Mouse (Mus musculus) hindlimb bud, embryonic 11.5 days (tissue): ENCODE results near the gene Ttc23.

ENCODE experiments used
- DNase-seq: peaks from one replicate; pipeline ENCODE4 v3.0.0-alpha.2; 2012; ENCODE audit warnings: low read depth, low spot score; ENCODE audit errors: extremely low spot score

The Ttc23 gene

DNA sequence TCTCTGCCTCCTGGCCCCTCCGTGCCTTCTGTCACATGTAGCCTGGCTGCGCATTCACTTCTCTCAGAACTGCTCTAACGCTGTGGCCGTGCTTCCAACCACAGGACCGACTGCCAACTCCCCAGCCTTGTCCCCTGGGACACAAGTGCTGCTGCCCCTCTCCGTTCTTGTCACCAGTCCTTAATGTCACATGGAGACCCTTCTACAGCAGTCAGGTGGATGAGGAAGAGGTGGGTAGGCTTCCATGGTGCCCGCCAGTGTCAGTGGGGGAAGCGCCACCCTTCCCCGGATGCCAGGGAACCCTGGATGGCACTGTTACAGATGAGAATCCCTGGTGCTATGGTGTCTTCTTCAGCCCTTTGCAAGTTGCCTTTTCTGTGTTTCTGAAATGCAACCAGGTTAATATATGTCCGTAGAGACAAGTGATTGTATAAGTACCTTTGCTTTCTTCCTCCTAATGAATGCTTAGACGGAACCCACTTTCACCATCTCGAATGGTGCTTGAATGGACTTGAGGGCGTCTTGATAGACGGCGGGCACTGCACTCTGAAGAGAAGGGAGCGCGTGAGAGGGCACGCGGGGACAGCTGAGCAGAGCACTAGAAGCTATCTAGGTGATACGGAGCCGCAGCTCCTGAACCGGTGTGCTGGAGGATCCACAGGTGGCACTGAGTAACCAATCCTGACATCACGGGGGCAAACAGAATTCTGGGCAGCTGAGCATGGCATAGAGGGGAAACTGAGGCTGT, 45.8 kb downstream of the Ttc23 start:
- DNase-seq = no peak

DNA sequence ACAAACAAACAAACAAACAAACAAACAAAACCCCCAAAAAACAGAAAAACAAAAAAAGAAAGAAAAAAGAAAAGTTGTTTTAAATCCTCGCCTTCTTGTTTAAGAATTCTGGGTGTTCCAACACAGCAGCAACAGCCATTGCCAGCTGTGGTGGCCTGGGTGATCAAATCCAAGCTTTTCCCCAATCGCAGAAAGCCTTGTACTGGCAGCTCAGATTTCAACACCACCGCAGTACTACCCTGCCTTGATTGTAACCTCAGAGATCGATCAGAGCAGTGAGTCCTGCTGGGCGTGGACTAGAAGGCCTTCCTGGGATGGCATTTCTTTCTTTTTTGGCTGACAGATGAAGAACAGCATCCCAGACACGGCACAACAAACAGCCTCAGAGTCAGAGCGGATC, 48.7 kb downstream of the Ttc23 start:
- no peak for DNase-seq

DNA sequence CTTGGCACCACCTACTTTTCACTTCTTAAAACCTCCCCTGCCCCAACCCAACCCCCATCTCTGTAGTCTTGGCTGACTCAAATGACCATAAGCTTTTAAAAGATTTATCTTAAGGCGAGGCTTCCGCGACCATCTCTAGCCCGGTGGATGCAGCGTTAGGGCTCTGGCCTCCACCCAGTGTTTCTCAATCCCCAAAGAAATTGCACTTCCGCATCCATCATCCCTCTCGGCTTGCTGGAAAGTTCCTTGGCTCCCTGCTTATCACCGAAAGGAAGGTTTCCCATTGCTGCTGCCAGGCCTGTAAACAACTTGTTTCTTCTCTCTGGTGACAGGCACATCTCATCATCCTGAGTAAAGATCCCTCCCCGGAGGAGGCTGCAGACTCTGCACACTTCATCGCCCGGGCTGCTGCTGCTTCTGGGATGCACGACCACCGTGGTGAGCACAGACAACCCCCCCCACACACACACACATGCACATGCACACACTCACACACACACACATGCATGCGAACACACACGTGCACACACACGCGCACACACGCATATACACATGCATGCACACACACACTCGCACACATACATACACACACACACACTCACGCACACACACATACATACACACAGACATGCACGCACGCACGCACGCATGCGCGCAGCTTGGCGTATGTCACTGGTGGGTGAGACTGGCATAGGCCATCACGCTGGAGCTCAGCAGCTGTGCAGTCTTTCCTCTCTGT, 50.9 kb downstream of the Ttc23 start:
- DNase-seq = no peak

DNA sequence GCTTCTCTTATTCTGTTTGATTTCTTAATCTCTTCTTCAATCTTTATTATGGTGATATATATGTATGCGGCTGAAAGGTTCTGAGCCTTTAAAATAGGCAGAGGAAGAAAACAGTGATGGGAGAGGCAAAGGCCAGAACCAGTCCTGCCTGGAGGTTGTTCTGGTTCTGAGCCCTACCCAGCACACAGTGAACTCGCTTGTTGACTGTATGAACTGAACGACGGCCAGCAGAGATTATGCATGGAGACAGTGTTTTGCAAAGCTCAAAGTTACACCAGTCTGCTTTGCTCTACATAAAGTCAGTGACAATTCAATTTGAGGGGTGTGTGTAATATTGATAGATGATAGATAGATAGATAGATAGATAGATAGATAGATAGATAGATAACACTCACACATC, 52.1 kb downstream of the Ttc23 start:
- no peak for DNase-seq

DNA sequence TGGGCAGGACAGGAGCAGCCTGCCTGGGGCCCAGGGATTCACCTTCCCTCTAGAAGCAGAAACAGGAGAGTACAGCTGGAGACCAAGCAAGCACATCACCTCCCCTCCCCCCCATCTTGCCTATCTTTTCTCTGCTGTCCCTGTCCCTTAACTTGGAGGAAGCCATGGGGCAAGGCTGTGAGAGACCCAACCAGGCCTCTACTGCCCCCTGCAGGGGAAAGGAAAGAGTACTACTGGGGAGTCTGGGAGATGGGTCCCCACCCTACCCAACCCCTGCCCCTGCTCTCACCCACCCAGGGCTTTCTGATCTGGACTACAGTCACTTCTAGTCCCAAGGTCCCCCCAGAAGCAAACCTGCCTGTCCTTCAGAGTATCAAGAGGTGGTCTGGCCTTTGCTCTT, 53.6 kb downstream of the Ttc23 start:
- DNase-seq = no peak

DNA sequence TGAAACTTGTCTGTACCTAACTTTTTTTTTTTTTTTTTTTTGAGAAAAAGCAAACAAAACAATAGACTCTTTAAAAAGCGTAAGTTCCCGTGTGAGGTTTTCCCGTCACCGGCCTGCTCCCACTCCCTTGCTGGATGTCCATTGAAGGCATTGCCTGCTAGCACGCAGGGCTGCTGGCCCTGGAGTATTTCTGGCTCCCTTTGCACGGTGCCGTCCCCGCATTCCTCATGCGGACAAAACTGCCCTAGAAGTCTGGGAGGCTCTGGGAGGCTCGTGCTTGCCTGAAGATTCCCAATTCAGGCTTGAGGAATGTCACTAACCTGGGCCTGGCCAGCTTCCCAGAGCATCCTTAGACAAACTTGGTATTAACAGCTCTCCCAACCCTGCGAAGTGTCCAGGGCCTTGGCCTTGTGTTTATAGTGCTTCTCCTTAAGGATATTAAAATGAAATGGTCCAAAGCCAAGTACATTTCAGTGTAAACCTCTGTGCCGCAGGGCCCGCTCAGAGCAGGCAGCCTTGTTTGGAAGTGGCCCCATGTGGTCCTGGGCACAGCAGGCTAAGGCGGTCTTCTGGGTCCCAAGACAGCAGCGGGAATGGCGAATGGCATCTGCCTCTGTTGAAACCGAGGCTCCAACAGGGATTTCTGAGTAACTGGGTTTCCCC, 54.2 kb downstream of the Ttc23 start:
- no peak for DNase-seq

DNA sequence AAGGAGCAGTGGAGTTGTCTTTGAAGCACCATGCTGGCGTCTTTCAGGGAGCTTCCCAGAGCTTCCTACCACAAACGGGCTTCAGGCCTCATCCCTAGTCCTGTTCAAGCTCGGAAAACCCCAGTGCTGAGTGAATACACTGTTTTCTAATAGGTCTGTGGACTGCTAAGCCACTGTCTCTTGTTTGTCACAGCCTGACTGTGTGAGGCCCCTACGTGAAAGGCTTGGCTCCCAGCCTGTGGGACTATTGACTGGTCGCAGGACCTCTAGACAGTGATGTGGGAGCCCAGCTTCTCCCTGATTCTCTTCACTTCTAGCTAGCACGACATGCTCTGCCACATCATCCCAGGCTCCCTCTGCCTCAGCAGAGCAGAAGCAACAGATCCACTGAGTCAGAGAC, 61.0 kb downstream of the Ttc23 start:
- DNase-seq = no peak

DNA sequence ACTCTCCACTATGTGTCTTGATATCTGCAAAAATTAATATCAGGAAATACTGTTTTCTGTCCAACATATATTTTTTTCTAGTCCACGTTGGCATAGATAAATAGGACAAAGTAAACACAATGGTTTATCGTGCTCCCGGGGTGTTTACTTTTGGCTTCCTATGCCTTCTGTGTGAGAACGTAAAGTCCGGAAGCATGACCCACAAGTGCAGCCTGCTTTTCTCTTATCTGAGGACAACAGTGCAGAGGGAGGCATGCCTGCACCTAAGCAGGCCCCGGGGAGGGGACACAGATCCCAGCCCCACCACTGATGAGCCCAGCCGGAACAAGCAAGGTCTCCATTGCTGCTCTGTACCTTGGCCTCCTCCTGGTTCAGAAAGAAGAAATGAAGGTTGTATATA, 63.0 kb downstream of the Ttc23 start:
- no peak for DNase-seq

DNA sequence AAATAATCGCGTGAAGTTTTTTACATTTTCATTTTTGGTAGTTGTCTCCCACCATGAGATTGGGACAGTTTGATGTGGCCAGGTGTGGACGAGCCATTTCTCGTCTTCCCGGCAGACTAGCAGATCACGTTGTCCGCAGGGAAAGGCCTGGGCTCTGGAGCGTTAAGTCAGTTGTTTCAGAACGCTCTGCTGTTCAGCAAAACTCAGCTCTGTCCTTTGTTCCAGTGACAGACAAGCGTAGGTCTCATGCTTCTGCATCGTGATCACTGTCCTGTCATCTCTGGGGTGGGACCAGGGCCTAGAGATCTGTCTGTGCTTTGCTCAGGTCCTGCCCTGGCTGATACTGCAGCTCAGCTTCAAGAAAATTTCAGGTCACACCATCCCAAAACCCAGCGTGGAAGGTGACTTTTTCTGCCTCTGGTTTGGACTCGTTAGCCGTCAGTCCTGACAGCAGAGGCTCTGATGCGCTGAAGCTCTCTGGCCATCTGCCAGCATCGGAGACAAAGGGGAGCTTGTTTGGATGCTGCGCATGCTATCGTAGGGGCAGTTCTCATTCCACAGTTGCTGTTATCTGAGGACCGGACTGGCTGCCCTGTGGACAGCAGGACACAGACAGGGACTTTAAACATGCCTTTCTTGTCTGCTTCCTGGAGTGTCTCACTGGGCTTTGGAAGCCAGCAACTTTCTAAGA, 66.8 kb downstream of the Ttc23 start:
- no peak for DNase-seq

DNA sequence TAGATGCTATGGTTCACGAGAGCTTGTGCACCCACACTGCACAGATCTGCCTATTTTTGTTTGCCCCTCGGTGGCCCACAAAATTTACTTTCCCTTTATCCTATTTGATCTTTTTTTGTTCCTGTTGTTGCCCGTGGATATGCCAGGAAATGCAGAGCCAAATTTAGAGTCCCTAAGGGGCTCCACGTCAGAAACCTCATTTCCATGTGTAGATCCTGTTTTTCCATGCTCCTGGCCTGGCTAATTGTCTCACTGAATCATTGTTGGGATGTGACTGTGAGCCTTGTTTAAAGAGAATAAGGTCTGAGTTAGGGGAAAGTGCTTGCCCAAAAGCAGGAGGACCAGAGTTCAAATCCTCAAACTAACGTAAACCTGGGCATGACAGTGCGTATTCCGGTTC, 68.0 kb downstream of the Ttc23 start:
- no peak for DNase-seq

DNA sequence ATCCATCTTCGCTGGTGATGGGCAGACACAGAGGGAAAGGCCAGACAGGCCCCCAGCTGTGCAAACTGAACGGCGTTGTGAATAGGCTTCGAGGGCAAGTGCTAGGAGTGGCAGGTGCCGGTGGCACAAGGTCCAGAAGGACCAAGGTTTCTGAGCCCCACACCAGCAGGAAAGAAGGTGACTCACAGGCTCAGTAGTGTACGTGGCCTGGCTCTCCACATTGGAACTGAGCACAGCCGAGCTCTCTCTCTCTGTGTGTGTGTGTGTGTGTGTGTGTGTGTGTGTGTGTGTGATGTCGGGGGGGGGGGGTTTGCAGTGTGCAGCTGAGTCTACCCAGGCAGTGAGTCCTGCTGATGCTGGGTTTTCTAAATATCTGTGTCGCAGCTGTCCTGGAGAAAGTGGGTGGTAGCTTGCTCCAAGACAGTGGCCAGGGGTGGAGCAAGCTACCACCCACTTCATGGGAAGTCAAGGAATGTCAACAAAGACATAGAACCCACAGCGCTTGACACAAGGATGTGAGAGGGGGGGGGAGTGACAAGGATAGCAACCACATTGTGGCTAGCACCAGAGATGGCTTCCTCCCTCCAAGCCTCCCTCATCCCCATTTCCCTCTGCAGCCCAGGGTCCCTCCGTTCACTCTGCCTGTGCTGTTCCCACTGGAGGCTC, 69.1 kb downstream of the Ttc23 start:
- no peak for DNase-seq

DNA sequence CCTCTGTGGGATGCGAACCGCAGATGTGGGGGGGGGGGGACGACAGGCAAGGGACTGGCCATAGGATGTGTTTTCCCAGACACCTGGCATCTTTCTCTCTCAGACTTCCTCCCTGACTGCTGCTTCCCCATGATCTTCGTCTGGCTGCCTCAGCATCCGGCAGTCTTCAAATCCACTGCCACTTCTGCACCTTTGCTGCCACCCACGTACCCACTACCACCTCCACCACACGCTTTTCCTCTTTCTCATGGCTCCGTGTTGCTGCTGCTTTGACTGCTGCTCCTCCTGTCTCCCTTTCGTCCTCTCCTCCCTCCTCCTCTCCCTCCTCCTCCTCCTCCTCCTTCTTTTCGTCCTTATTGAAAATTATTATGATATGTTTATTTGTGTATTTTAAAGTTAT, 69.7 kb downstream of the Ttc23 start:
- no peak for DNase-seq

DNA sequence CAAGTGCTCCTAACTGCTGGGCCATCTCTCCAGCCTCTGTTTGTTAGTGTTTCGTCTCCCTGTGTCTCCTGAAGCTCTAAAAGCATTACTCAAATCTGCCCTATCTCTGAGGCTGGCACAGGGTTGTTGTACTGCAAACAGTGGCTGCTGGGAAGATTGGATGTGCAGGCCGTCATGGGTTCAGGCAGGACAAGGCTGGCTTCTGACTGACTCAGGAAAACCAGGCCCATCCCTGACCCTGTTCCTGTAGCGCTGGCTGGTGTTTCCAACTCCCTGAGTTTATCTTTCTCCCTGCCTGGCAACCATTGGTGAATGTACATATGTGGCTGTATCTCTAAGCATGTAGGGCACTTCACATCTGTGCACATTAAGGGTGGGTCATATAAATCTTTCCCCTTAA, 70.3 kb downstream of the Ttc23 start:
- DNase-seq = no peak

DNA sequence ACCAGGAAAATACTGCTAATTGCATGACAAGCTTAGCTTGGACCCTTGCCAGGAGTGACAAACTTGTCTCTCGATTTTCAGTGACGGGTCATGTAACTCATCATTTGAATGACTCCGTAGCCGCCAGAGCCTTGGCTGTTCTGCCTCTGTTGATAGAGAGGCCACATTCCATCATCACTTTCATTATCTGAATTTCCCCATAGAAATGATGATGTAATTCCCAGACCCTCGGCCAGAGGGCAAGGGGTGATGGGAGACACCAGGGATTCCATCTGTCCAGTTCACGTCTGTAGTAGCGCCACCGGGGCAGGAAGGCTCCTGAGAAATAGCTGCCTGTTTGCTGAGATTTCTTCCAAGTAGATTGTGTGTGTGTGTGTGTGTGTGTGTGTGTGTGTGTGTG, 71.6 kb downstream of the Ttc23 start:
- DNase-seq = no peak

DNA sequence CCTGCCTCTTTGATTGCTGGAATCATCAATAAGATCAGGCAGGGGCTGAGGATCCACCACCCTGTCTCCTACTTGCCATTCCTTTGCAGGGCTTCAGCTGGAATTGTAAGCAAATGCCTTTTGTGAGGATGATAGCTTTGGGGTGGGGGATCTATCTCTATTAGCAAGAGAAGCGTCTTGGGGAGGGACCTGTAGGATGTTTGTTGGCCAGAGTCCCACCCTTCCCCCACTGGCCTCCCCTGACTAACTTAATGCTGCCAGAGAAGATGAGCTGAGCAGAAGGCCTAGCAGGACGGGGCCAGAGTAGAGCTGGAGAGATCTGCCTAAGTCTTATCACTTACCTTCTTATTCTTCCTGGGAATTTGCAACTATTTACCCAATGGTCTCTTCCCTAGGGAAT, 75.0 kb downstream of the Ttc23 start:
- DNase-seq = no peak

DNA sequence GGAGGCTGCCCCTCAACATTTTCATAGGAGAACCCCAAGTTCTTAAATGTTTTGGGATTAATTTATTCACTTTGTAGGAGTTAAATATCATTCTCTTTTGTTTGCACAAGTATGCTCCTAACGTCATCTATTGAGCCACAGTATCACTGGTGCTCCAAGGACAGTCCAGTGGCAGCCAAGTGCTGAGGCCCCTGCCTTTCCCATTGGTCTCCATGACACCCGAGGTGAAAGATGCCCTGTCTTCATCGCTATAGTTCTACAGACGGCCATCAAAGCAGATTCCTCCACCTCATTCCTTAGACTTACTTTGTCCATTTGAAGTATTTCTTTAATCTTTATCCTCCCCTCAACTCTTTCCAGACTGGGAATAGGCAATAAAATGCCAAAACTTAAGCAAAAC, 77.3 kb downstream of the Ttc23 start:
- no peak for DNase-seq

DNA sequence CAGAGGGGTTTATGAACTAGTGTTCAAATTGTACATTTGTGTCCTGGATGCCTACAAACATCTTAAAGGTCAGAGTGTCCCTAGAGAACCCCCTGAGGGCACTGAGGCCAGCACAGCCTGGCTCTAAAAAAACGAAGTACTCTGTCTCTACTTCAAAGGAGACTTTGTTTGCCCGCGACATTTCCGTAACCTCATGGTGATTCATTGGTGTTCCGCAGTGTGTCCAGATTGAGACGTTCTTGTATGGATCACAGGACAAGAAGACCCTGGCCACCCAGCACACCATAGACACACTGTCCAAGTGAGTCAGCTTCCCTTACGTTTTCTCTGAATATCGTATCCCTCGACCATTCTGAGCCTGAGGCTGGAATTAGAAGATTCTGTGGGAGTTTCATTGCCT, 77.8 kb downstream of the Ttc23 start:
- no peak for DNase-seq

DNA sequence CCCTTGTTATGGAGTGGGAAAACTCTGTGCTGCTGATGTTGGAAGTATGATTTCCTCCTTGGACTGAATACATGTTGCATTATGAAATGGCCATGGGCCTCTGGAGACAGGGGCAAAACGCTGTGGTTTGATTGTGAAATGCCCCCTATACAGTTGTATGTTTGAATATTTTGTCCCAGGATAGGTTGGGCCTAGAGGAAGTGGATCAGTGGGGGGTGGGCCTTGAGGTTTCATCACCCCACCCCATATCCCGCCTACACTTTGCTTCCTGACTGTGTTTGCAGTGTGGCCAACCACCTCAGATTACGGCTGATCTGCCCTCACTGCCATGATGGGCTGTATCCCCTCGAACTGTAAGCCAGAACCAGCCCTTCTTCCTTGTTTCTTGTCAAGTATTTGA, 81.0 kb downstream of the Ttc23 start:
- no peak for DNase-seq

DNA sequence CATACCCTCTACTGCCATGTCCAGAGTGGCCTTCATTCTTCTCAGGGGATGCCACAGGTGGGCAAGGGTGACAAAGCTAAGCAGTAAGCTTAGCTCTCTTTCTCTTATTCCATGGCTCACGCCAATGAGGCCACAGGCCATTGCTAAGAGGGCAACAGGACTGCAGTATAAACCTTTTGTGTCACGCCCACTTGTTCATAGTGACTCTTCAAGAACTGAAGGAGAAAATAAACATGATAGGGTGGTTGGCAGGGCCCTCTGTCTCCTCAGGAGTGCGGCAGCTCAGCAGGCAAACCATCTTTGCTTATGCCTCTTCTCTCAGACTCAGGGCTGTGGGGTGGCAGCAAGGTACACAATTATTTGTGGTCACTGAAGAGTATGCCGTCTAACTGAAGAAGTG, 81.6 kb downstream of the Ttc23 start:
- DNase-seq = no peak

DNA sequence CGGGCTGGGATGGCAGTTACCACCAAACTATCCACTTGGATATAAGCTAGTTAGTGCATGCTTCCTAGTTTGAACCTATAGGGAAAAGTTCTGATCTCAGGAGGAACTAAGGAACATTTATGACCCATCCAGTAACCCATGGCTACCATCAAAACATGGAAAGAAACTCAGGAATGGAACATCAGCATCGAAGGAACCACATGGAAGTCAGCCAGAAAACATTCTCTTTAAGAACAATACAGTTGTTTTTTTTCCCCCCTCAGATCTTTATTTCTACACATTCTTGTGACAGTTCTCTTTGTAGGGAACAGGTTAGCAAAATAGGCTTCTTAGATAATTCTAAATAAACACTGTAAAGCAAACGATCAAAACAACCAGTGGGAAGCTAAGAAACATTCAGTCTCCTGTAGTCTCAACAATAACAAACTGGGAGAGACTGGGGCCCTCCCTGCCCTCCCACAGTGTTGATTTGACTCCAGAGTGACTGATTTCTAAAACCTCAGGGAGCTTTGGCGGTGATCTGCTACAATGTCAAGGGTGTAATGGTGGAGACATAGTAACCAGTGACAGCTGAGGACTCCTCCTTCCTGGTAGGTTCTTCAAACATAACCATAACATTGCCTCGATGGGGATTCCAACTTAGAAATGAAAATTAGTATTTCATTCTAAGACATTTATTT, 83.4 kb downstream of the Ttc23 start:
- no peak for DNase-seq

DNA sequence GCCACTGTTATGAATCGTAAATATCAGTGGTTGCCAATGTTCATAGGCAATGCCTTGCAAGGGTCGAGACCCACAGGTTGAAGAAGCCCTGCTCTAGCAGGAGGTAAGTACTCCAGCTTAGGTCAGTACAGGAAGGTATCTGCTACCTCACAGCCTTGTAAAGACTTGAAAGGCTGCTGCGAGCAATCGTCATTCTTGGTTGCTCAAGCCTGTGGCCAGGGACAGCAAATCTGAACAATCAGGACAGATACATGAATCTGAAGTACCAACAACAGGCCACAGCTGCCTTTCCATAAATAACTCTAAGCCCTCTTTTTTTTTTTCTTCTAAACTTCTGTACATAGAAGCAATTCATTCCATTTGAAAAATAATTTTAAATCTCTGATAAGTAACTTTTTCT, 85.1 kb downstream of the Ttc23 start:
- no peak for DNase-seq
